Mouse (Mus musculus): ENCODE measurements around the gene G3bp1. TPM values are rescaled to one million over a fixed set of nuclear protein-coding genes. Genes with fewer than 3 reads are reported as not detected.

The G3bp1 gene
- 21.9 and 24.8 TPM in 2 replicates for polyA plus RNA-seq (2012; rRNA removed)

DNA sequence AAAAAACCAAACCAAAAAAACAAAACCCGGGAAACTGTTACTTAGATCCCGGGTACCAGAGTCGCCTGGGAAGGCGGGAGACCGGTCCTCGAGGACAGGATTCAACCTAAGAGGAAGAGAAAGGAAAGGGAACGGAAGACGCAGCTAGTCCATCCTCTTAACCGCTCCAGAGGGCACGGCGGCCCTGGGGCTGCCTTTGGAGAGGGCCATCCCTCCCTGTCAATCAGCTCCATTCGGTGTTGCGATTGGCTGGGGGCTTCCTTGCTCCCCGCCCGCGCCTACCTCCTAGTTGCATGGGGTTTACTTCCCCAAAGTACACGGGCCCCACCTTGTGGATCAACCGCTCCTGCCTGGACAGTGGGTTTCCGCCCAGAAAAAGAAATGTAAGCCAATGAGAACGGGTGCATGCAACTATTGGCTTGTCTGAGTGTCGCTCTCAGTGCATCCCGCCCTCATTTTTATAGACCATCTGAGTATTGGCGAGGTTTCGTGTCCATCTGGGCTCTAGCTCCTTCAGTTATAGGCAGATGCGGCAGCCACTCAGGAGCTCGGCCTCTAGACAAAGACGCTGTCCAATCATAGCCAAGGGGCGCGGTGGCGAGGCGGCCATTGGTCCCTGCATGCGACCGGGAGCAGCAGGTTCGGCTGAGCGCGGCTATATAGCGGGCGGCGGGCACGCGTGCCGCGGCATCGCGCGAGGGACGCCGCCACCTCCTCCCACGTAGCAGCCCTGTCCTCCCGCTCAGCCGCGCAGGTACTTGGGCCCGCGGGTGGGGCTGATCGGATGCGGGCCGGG lies at the start of gene G3bp1:
TSS of gene G3bp1 (plus strand) at position 638 of the 796 bp plus-strand sequence.

DNA sequence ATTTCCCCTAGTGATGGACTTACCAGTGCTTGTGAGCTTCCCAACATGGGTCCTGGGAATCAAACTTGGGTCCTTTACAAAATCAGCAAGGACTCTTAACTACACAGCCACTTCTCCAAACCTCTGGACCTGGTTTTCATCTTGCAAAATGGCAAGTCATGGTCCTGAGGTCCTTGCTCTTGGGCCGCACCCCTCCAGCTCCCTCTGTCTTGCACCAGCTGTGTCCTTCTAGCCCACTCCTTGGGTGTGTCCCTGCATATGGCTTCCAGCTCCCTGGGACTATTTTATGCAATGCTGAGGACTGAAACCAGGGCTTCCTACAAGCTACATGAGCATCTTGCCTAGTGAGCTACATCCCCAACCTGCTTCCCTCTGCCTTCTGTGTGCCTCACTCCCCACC lies 46.5 kb upstream of the G3bp1 start, which contains the start of gene Sparc:
TSS of gene Sparc (minus strand) at position 206 of the 400 bp plus-strand sequence.

DNA sequence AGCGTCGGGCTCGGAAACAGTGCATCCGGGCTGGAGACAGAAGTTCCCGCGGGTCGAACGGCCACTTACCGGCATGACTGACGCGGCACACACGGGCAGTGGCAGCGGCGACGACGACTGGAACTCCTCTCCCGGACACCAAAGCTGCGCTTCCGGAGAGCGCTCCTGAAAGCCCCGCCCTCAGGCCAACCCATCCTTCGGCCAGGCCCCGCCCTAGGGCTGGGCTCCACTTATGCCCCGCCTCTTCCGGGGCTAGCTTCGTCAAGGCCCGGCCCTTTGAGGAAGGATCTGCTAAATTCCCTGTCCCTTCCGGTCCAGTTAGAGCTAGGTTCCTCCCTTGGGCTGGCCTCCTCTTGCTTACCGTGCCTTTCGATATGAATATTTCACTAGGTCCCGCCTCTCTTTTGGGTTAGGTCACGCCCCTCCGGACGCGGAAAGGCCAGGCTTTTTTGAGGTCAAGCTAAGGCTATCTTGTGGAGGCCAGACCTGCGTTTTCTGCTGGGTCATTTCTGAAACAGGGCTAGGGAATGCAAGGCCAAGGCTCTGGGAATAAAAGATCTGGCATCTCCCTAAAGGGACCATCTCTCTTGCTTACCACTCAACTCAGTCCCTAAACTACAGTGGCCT lies 8.4 kb upstream of the G3bp1 start, which contains the start of gene Atox1:
TSS of gene Atox1 (minus strand) at position 221 of the 627 bp plus-strand sequence.

Other genes with a start within 250 kb of the G3bp1 start
- gene Fat2, start 133.1 kb upstream of the G3bp1 start, polyA plus RNA-seq (2012; rRNA removed) = 0.12 and 0.17 TPM in 2 replicates
- gene Sparc, start 46.5 kb upstream of the G3bp1 start, polyA plus RNA-seq (2012; rRNA removed) = 757 and 912 TPM in 2 replicates
- gene Atox1, start 8.4 kb upstream of the G3bp1 start, polyA plus RNA-seq (2012; rRNA removed) = 325 and 354 TPM in 2 replicates
- gene Glra1, start 138.5 kb downstream of the G3bp1 start, polyA plus RNA-seq (2012; rRNA removed) = not detected in 2 replicates